Mouse (Mus musculus) midbrain, embryonic 12.5 days (tissue): ENCODE results near the gene Srsf5. TPM values are rescaled to one million over a fixed set of nuclear protein-coding genes. Genes with fewer than 3 reads are reported as not detected.

Experiments used
- polyA plus RNA-seq: library from polyadenylated mRNA; unstranded; fragments of >200 nt; fragmentation: Nextera tagmentation; extraction: Ambion mirVana; gene quantifications from 2 replicates; pipeline ENCODE4 v1.2.1, GENCODE M21; 2016

The Srsf5 gene
- polyA plus RNA-seq, 1 experiment from 2014 or later = 611 TPM

Other genes with a start within 250 kb of the Srsf5 start
- gene Ccdc177, start 184.8 kb upstream of the Srsf5 start, polyA plus RNA-seq = 7.8 and 9.7 TPM in 2 replicates
- 22.3 and 23.5 TPM in 2 replicates for gene Susd6, start 155.0 kb upstream of the Srsf5 start, polyA plus RNA-seq
- 0.55 and 0.83 TPM in 2 replicates for gene Slc10a1, start 23.2 kb downstream of the Srsf5 start, polyA plus RNA-seq
- 21.4 and 32.0 TPM in 2 replicates for gene Smoc1, start 81.3 kb downstream of the Srsf5 start, polyA plus RNA-seq